Mouse (Mus musculus): ENCODE data around the gene Cd4.

Cd4 gene

DNA sequence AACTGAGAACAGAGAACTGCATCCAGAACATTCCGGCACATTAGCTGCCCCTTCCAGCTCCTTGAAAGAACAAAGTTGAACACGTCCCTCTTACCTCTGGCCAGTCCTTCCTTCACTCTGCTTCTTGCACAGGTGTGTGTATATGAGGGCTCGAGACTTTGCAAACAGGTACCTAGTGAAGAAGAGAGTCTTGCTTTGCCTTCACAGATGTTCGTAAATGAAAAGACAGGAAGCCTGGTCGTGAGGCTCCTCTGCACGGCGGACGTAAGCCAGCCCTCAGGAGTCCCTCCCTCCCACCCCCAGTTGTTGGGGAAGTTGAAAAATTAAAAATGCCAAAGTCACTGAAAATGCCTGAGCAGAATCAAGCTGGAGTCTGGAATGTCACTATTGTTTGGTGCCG, at the start of gene Cd4:
TSS of gene Cd4 (minus strand) at position 236 of the 400 bp plus-strand sequence.
- DNase-seq: no peak

DNA sequence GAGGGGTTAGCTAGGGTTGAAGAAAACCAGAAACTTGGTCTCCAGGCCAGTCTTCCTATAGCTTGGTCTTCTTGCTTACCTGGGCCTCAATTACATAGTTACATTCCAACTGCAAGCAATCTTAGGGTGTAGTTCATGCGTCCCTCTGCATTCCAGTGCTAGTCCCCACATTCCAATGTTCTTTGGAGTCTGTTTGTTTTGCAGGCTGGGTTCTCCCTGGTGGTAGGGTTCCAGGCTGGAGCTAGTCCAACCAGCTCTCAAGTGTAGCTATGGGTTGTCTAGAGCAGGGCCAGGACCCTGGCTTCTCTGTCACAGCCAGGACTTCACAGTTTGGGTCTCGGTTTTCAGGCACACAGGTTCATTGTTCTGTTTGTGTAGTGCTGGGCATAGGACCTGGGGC, 49.5 kb upstream of the Cd4 start:
- DNase-seq: no peak

GRCm38 (mm10) chr6:124936681-124937080, 48.7 kb upstream of the Cd4 start:
- DNase-seq: no peak

DNA sequence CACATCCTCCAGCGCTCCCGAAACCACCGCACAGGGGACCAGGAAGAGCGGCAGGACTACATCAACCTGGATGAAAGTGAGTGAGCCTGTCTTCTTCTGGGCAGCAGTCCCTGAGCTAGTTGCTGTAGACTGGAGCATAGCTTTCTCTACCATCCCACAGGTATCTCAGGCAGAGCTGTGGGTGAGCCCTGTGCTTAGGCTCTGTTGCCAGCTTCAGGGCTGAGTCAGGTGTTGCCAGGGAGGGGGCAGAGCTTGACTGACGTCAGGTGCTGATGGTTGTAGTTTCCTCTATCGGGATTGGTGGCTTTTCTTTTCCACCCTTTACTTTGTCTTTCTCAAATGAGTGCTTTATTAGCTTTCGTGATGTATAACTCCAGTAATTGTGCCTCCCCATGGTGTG, 46.6 kb upstream of the Cd4 start:
- no peak for DNase-seq

GRCm38 (mm10) chr6:124933127-124933526, 45.1 kb upstream of the Cd4 start:
- no peak for DNase-seq

DNA sequence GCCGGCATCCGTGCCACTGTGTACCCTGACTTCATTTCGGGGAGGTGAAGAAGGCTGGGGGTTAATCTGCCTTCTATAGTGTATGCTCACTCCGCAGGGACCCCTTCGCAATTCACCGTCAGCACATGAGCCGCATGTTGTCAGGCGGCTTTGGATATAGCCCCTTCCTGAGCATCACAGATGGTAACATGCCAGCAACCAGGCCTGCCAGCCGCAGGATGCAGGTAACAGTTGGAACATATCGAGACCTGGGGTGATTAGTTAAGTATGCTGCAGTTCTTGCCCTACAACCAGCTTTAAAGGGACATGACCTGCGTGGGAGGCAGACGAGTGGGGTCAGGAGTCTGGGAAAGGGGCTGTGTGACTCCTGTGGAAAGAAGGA, 44.3 kb upstream of the Cd4 start:
- no peak for DNase-seq

GRCm38 (mm10) chr6:124931525-124932313, 43.7 kb upstream of the Cd4 start:
- peak; percentile 53 for DNase-seq

DNA sequence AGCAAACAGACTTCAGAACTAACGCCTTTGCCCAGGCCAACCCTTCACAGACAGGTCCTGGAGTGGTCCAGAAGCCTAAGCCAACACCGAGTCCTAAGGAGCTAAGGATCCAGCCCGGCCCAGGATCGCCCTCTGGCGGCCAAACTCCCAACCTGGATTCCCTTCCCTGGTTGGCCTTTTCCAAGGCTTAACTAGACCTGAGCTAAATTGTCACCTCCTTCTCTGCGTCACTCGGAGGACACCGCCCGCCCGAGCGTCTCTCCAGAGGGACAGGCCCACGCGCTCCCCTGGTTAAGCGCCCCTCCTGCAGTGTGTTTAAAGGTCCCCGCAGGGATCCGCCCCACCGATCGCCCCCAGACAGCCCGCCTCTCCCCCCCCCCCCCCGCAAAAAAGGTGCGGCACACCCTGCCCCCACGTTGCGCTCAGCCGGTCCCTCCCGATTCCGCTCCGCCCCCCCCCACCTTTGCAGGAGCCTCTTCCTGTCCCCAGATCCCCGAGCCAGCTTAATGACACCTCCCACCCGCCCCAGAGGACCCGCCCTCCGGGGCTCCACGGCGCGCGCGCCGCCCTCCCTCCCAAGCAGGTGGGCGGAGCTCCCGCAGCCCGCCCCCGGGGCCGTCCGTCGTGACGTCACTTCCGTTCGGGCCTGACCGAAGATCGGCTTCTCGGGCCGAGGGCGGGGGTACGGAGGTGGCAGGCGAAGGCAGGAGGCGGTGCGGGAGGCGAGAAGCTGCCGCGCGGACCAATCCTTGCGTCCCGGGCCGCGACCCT, 42.9 kb upstream of the Cd4 start, which contains the start of gene Mlf2:
TSS of gene Mlf2 (plus strand) at position 633 of the 771 bp plus-strand sequence.
- peak; percentile 99 for DNase-seq

DNA sequence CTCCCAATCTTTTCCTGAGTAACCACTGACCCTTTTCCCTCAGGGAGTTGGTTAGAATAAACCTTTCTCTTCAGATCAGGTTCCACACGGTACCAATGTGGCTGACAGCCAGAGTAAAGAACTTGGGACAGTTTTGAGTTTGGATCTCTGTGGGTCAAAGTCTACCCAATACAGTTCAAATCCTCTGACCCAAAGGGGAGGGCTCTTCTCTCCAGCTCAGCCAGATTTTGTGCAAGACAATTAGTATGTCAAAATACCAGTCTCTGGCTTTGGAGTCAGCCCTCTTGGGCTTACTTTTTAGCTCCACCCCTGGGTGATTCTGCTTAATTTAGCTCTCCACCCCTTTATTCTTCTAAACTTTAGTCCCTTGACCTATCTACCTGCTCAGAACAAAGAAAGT, 42.2 kb upstream of the Cd4 start:
- no peak for DNase-seq

DNA sequence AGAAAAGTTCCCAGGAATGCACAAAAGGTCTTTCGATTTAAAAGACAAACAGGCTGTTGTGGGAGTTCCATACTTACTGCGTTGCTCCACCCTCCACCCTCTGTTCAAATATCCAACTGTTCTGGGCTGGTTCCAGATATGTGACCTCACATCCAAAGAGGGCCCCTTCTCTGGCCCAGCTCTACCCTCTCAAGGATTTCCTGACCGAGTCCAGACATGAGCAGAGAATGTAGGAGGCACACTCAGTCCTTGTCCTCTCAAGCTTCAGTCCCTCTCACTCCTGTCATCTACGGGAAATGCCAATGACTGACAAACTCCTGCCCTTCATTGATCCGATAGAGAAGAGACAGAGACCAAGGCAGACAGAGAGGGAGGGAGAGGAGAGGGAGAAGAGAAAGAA, 37.9 kb upstream of the Cd4 start:
- DNase-seq: no peak

GRCm38 (mm10) chr6:124925173-124925793, 37.3 kb upstream of the Cd4 start:
- DNase-seq: no peak

DNA sequence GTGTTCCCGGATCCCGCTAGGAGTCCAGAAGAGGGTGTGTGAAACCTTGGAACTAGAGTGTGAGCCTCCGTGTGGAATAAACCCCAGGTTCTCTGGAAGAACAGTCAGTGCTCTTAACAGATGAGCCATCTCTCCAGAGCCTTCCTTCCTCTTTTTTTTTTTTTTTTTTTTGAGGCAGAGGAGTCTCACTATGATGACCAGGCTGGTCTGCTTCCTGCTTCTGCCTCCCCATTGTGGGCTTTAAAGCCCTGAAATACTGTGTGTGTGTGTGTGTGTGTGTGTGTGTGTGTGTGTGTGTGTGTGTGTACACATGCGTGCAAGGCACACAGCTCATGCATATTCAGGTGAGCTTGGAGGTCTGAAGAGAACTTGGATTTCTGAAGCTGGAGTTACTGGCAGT, 33.5 kb upstream of the Cd4 start:
- DNase-seq: no peak

- DNase-seq: no peak
Observed at GRCm38 (mm10) chr6:124920318-124921085, 32.5 kb upstream of the Cd4 start.

DNA sequence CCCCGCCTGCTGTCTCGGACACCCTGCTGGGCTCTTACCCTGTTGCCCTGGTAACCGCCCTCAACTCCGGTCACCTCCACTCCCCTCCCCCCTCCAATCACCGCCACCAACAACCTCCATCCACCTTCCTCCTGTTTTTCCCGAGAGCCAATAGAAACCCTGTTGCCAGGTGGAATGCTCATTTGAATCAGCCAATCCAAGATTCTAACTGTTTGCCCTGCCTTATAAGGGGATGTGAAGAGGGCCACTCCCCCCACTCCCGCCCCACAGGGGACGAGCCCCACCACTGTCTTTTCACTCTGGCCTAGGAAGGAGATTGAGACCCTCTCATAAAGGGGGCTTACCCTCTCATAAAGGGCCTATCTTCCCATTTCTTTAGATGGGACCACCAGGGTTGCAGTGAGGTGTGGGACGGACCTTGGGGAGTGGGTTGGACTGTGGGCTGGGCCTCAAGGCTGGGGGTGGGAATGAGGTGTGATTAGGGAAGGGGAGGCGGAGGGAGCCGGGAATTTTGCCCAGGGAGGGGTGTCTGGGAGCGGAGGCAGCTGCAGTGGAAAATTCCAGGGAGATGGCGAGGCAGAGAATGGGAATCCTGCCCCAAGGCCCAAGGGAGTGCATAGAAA, 31.8 kb upstream of the Cd4 start, which contains the start of gene Ptms:
TSS of gene Ptms (minus strand) at position 409 of the 623 bp plus-strand sequence.
- peak; percentile 98 for DNase-seq

DNA sequence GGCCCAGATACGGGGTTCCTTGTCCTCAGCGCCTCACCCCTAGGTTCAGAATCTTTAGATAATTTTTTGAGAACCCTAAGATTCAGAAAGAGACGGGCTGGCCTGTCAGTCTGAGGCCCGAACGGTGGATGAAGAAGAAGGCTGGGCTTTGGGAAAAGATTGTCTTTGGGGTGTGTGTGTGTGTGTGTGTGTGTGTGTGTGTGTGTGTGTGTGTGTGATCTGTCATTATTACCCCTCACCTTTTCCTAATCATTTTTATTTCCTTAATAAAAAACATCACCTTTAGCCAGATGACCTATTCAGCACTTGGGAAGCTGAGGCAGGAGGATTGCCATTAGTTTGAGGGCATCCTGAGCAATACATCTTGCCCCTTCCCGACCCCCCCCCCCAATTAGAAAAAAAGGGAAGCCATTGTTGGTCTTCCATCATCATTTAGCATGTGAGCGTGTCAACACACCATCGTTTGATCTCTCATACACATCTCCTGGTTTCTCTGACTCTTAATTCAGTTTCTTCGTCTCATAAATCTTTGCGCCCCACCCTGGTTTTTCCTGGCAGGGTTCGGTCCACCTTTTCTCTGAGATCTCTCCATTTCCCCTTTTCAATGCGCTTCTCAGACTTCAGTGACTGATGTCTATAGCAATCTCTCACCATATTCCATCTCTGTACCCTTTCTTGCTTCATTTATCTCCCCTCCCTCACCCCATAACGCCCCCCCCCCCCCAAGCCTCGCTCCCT, 31.0 kb upstream of the Cd4 start:
- DNase-seq: no peak

DNA sequence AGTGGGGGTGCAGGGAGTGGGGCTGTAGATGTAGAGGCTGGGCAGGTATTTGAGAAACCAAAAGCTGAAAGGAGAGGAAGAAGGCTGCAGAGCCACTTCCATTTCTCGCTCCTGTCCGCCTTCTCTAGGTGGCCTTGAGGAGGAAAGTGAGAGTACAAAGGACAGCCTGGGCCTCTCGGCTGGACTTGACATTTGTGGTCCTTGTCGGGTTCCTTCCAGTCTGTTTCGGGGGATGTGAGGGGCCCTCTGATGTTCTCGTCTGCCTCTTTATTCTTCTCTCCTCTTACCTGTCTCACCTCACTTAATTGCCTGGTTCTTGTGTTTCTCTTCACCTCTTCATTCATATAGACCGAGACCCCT, 30.3 kb upstream of the Cd4 start:
- no peak for DNase-seq

DNA sequence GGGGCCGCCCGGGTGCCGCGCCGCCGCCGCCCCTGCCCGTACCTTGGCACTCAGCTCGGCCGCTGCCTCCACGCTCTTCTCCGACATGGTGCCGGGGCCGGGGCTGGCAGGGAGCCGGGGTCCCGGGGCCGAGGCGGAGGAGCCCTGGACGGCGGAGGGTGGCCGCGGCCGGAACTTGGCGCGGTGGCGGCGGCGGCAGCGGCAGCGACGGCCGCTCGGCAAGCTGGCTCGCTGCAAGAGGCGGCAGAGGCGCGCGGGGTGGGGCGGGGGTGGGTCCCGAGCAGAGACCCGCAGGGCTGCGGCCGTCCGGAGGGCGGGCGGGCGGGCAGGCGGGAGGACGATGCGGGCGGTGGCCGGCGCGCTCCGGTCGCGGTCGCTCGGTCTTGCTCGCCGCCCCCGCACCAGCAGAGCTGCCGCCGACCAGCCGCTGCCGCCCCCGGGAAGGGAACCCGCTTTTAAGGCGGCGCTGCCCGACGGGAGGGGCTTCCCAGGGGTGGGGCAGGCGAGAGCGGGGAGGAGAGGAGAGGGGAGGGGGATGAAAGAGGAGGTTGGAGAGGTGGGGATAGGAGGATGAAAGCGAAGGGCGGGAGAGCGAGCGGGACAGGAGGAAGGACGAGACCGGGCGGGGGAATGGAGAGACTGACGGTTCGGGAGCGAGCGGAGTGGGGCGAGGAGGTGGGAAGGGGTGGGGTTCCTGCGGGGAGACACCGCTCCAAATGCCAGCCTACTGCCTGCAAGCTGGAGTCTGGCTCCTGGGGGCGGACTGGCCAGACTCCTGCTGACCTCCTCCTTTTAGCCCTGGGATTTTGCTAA, 29.7 kb upstream of the Cd4 start:
- peak; percentile 94 for DNase-seq

GRCm38 (mm10) chr6:124916695-124917517, 28.9 kb upstream of the Cd4 start:
- DNase-seq: peak; percentile 92

GRCm38 (mm10) chr6:124915942-124916694, 28.1 kb upstream of the Cd4 start:
- DNase-seq: no peak

Data from cerebellum, adult 11 months (tissue).